Mouse (Mus musculus) heart, postnatal 10 days (tissue): Measurements from ENCODE around the gene Trpm6. TPM values are rescaled to one million over a fixed set of nuclear protein-coding genes. Genes with fewer than 3 reads are reported as not detected.
A peak's percentile ranks its signal among the peaks of the same experiment; 100 is the strongest.

Experiments used
- DNase-seq, 2 experiments: peaks; one replicate each; pipeline ENCODE4 v3.0.0; 2021
- intact Hi-C: fragments of 180-260 bp; cut with DNase I; formaldehyde crosslinking; loops from one replicate; pipeline ENCODE4 v1.15.1; 2025
- total RNA-seq, 2 experiments: library from RNA; stranded (reverse); gene quantifications; 2 replicates each; pipeline ENCODE4 v1.2.3; 2021

The Trpm6 gene
- total RNA-seq, 2 experiments from 2014 or later, result 0.12 TPM

DNA sequence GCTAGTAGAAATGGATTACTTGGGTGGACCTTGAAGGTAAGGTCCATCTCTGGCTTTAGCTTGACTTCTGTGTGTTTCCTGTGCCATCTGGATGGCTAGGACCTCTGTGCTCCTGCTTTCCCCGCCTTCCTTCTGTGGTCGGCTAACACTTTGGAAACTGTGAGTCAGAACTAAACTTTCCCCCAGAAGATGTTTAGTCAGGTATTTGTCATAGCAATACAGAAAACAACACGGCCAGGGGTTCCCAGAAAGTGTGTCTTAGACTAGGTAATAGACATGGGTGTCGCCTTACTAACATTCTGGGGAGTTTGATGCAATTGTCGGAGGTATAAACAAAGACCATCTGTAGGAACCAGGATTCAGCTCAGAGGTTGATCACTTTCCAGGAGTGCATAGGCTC, 16.6 kb downstream of the Trpm6 start:
- DNase-seq, result no peak
- intact Hi-C loops, result no loop called here

DNA sequence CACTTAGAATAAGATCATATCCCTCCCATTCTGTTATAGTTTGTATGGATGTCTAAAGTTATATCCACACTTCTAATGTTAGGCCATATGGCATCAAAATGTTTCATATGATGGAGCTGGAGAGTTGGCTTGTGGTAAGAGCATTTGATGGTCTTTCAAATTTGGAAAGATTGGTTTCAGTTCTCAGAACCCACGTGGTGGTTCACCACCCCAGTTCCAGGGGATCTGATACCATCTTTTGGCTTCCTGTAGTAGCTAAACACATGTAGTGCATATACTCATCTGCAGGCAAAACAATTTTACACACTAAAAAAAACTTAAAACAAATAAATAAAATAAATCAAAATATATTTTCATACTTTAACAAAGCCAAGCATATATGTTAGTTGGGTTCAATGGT, 21.3 kb downstream of the Trpm6 start:
- DNase-seq, result no peak
- intact Hi-C loops, result no loop called here

DNA sequence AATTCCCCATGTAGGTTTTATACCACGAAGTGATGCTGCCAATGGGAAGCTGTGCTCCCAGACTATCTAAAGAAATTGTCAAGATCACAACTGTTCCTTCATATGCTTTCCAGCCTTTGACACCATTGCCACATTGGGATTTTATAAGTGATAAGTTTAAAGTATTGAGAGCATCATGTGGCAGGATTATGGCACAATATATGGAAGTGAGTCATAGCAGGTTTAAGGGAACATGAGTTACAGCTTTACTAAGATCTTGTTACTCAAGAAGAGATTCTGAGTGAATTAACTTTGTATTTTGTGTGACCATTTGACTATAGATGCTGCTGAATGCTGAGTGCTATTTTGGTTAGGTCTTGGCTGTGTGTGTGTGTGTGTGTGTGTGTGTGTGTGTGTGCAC, 21.8 kb downstream of the Trpm6 start:
- DNase-seq, result no peak
- intact Hi-C loops, result no loop called here

DNA sequence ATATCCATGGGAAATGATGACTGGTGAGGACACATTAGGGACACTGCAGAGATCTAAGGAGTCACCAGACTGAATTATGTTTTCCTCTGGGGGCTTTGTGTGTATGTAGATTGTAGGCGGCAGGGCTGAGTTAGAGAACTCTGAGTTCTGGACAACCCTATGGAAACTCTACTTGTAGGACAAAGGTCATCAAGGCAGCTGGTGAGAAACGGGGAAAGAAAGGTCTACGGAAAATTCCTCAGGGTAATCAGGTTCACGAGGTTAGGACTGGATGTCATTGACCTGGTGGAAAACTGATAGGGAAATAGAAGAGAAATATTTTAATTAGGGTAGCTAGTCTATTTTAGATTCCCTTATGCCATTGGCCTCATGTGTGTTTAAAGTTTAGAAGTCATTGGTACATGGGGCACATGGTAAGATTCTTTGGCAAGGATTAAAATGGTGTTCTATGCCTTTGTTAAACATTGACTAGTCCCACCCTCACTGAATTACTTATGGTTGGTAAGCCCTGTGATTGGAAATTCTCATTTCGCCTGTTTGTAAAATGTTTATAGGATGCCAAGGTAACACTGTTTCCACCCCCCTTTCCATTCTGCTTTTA, 23.2 kb downstream of the Trpm6 start:
- intact Hi-C loops, result no loop called here
- no peak for DNase-seq

DNA sequence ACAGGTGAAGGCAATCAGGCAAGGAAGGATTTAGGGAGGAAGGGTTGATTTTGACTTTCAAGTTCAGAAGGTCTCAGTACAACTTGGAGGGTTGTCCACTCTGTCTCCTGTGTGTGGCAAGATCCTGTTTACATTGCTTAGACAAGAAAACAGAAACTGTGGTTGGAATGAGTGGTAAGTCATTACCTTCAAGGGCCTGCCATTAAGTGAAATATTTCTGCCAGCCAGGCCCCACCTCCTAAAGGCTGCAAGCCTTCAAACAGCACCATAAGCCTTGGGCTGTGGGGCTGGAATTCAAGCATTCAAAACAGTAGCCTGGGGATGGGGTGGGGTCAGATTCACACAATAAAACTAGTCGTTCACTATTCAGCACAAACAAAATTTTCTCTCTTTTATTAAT, 24.3 kb downstream of the Trpm6 start:
- intact Hi-C loops, result no loop called here
- DNase-seq, result no peak

DNA sequence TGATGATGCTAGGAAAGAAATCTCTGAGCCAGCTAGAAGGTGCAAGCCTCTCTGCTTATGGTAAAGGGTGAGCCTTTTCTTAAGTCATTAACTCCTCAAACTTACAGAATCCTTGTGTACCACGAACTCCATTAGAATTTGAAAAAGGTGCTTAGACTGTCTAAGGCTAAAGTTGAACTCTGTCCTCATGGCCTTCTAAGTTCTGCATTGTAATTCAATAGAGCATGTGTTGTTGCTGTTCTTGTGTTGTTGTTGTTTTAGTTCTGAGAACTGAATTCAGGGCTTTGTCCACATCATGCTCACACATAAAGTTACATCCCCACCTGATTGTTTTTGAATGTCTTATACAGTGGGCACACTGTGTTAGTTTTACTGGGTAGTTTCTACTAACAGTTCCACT, 49.9 kb downstream of the Trpm6 start:
- DNase-seq, result no peak
- intact Hi-C loops, result no loop called here

DNA sequence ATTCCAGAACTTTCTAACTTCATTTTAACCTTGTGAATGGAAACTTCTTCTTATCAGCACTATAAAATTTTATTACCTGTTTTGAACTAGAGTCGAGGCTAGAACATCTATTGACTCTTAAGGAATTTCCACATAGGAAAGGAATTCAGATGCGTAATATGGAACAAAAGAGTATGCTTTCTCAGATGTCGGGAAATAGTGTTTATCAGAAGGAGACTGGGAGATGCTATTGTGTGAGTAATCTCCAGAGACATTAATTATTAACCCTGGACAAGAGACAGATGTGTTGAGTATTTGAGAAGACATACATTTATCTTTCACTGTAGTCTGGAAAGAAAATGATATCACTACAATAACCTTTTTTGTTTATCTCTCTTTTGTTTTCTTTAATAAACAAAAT, 61.5 kb downstream of the Trpm6 start:
- intact Hi-C loops, result no loop called here
- no peak for DNase-seq

DNA sequence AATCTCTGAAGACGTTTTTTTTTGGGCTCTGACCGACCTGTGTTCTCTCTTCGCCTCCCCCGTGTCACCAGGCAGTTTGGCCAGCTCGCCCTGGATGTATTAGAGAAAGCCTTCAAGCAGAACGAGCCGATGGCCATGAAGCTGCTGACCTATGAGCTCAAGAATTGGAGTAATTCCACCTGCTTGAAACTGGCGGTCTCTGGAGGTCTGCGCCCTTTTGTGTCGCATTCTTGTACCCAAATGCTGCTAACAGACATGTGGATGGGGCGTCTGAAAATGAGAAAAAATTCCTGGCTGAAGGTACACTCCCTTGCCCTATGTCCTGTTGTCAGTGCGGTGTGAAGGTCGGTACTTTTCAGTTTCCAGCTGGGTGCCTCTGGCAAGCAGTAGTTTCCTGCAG, 65.4 kb downstream of the Trpm6 start:
- intact Hi-C loops, result no loop called here
- DNase-seq, result no peak

DNA sequence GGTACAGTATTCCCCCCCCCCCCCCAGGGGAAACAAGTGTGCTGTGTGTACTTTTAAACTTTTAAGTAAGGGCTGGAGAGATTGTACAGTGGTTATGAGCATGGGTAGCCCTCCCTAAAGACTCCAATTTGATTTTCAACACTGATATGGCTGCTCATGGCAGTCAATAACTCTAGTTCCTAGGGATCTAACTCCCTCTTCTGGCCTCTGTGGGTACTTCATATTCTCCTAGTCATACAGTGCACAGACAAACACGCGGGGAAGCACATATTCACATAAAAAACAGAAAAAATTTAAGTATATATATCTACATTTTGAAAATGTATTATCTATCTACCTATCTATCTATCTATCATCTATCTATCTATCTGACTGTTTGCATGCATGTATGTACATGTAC, 67.6 kb downstream of the Trpm6 start:
- intact Hi-C loops, result no loop called here
- DNase-seq, result no peak

DNA sequence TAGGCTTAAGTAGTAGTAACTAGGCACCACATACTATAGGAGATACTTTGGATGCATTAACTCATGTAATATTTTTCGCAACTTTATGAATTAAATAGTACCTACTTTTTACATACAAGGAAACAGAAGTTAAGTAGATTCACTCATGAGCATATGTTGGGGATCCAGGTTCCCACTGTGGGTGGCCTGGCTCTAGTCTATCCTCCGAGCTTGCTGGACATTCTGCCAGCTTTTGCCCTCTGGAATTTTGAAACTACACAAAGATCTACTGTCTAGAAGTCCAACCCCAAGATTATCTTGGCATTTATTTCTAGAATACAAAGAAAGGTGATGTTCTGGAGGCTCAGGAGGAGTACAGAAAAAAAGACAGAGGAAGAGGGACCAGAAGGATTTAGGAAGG, 78.8 kb downstream of the Trpm6 start:
- intact Hi-C loops, result no loop called here
- no peak for DNase-seq

DNA sequence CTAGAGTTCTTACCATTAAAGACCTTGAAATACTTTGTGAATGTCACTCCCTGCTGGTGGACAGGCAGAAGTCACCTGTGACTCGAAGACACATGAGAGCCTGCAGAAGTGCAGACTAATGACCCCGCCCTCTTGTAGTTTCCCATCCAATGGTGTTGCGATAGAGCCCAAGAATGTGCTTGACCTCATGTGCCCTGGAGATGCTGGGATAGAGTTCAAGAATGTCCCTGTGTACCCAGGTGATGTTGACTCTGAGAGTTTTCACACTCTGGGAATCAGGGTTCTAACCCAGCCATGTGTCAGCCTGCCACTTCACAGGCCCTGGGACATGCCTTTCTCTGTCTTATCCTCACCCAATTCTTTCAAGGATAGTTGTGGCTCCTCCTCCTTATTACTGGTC, 81.4 kb downstream of the Trpm6 start:
- DNase-seq, result no peak
- intact Hi-C loops, result loop anchor here (10.0 kb wide), 1 partner anchor 1366 kb away; no protein-coding TSS in a partner anchor

DNA sequence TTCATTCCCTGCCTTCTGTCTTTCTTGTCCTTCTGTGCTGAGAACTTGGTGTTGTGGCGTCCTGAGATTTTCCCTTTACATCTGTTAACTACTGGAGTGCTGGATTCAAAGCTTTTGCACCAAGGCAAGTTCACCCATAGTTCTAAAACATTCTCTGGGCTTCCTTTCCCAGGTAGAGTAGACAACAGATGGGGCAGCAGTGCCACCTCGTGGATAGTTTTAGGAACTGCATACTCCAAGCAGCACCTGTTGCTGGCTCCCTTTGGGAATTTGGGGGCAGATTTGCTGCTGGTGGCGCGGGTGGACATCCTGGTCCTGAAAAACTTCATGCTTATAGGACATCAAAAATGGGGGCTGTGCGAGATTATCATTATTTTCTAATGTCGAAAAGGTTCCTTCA, 85.2 kb downstream of the Trpm6 start:
- intact Hi-C loops, result loop anchor here (2.0 to 10.0 kb wide), 3 partner anchors 118 to 1370 kb away; no protein-coding TSS in a partner anchor
- DNase-seq, result peak; percentile 61 to 80

DNA sequence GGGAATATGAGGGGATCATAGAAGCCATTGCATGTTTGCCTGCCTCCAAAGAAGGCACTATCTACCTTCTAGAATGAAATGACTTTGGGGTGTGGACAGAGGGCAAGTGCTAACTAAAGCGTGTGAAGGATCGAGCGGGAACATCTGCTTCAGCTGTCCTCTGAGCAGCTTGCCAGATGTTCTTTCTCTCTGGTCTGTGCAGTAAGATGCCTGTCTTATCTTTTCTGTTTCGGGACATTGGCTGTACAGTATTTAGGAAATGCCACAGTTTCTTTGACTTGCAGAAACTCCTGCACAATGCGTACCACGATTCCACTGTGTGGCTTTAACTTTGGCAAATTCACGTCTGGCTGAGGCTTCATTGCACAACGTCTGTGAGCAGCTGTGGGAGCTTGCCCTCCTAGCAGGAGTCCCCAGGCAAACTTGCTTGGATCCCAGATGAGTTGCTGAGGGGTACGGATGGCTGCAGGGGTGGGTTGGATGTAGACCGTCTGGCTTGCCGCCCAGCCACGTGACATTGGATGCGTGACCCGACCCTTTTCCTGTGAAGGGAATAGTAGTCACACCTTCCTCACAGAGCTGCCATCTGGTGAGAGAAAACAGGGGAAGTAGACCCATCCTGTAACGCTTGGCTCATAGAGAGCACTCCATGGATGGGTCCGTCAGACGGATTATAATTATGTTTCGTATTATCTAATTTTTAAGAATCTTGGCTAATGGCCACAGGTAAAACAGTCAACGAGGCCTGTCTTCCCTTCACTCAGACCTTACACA, 92.2 kb downstream of the Trpm6 start:
- intact Hi-C loops, result no loop called here
- DNase-seq, result peak in 1 of 2 experiments; percentile 4

DNA sequence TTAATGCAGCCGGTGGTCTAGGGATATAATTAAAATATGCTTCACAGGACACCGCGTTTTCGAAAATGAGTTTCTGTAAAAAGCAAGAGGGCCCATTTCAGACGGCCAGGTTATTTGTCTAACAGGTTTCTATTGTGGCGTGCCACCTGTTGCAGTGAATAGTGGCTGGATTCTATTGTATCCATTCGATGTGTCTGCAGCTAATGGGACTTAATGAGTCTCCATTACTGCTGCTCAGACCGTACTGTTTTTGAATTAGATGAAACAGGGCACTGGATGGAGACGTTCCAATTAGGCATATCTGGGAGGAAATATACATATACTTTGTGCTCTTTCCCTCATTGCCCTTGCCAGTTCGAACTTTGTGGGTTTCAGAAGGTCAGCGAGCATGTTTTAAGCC, 92.8 kb downstream of the Trpm6 start:
- DNase-seq, result no peak
- intact Hi-C loops, result no loop called here

DNA sequence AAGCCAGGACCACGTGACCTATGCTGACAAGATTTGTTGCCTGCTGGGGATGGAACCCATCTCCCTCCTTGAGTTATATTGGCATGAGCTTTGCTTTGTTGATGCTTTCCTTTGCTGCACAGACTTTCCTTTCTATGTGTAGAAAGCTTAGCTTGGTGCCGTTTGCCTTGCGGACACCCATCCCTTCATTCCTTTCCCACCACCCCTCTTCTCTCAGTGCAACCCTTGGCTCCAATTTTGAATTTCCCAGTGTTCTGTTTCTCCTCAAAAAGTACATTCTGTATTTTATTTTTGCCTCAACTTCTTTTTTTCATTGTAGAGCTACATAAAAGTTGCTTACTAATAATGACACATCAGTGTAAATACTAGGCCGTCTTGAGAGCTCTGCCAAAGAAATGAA, 96.6 kb downstream of the Trpm6 start:
- no peak for DNase-seq
- intact Hi-C loops, result no loop called here

DNA sequence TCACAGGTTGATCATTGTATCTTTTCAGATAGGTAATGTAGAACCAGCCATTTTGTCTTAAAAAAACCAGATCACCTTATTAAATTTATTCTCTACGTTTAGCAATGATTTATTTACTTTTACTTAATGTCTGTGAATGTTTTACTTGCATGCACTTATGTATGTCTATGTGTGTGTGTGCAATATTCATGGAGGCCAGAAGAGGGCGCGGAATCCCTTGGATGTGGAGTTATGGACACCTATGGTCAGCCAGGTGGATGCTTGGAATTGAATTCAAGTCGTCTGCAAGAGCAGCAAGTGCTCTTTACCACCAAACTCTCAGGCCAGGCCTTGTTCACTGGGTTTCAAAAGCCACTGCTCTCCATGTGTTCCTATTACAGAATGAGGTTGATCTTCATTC, 118.5 kb downstream of the Trpm6 start:
- intact Hi-C loops, result no loop called here

DNA sequence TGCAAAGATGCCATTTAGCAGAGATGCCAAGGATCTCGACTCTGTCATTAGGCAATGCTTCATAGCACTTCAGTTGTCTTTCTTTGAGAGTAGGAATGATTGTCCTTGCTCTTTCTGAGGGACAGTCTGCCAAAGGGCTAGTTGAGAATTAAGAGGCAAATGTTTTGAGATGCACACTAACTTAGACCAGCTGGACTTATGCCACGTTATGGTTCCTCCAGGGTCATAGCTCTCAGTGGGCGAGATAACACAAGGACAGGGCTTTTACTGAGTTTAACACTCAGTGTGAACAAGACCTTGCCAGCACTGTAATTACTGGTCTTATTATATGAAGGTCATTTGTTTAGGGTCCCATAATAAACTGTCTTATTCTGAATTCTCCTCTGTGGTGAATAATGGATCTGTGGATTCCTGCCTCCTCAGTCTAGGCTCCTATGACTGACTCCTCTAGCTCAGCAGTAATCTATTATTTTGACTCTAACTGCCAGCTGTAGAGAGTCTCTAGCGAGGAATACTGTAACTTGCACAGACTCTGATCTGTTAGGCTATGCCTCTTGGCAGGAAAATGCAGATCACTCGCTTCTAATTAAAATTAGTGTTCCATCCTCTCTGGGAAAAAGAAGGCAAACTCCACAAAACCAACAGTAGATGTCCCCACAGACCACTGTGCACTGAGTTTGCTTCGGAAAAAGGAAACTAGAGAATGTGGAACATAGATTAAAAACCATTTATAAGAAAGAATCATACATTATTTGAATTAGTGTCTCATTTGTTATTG, 123.2 kb downstream of the Trpm6 start:
- peak; percentile 9 to 12 for DNase-seq
- intact Hi-C loops, result loop anchor here (5.0 kb wide), 1 partner anchor 1474 kb away; no protein-coding TSS in a partner anchor

More for the DNA sequence above, 118.5 kb downstream of the Trpm6 start:
- no peak for DNase-seq

DNA sequence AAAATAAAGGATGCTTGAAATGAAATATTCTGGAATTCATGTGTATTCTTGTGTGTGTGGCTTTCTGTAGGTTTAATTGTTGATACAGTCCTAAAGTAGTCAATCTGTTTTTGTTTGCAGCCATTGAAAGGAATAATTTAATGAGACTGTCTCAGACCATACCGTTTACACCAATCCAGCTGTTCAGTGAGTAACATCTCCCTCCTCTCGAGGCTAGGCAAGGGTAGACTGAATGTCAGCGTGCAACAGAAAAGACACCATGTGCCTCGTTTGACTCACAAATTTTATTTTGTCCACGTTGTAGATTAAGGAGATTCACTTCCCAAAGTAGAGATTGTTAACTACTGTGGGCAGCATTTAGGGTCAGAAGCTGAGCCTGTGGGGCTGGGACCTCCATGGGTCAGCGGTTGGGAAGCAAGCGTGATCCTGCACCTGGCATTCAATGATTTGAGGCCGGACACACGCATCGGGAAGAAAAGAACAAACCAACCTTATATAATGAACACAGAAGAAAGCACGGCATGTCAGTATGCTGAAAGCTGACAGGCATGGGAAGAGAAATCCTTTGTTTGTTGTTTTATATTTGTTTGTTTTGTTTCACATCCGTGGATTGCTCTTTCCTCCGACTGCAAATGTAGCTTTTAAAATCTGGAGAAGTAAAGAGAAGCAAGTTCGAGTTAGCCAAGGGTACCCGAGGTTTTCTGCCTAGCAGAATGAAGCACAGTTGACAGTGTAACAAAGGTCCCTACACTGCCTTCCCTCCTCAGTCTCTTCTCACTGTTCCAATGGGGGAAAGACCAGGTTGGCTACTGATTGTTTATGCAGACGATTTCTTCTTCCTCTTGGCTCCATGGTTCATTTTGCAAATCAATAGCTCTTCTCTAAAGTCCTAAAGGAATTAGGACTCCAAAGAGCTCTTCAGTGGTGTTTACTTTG, 124.2 kb downstream of the Trpm6 start:
- no peak for DNase-seq
- intact Hi-C loops, result loop anchor here (5.0 kb wide), 1 partner anchor 1473 kb away; no protein-coding TSS in a partner anchor

DNA sequence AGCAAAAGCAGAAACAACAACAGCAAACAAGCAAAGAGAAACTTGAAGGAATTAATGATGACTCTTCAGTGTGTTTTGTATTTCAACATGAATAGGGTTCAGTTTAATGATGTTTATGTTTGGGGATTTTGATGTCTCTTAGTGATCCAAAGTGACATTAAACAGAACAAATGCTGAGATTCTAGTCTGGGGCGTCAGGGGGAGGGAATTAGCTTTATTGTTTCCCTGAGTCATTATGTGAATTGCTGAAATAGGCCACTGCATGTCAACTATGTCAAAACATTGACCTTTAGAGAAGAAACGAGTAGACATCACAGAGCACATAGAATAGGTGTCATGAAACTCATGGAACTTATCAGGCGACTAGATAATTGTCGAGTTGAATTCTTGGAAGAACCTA, 129.5 kb downstream of the Trpm6 start:
- intact Hi-C loops, result no loop called here
- no peak for DNase-seq

DNA sequence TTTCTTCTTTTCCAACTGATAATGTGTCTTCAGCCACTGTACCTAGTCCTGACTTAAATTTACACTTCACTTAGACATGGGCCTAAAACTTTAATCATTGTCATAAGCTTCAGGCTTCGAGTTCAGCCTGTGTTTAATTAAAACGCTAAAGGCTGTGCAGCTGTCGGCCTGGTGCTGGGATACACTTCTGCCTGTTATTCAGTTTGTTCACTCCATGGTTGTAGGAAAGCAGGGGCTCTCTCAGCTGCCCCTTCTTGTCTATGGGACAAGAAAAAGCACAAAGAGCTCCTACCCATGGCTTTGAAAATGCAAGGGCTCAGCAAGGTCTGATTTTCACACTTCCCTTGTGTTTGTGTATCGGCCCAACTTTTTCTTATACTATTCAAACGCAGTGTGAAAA, 131.4 kb downstream of the Trpm6 start:
- intact Hi-C loops, result no loop called here
- DNase-seq, result no peak
